Mouse (Mus musculus) embryo, embryonic 10.5 days (tissue): ENCODE measurements around the gene Pnmal1.

ENCODE experiments used
- DNase-seq: peaks from one replicate; pipeline ENCODE4 v3.0.0-alpha.2; 2015; ENCODE audit warnings: low spot score

Pnmal1 gene

DNA sequence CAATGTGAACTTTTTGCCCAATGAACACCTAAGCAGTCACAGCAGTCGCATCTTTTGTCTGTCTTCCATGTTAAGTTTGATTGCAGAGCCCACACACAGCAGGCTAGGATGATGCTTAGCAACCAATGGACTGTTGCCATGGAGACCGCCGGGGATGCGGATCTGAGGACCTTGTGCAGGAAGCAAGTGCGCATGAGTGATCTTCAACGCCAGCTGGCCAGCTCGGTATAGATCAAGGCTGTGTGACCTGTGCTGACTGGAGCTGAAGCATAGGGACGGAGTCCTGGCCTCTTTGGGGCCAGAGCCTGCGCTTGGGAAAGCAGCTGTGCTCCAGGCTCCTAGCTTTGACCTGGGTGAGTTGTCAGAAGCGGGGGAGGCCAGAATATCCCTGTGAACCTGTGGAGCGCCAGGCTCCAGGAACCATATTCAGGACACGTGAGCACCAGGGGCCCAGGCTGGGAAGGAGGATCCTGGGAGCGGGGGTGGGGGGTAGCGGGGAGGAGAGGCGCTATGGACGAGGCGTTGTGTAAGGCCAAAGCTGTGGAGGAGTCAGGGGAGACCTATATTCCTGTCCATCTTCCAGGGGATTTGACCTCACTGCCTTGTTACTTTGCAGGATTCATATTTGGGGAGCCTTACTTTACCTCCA is at the start of gene Pnmal1:
TSS of gene Pnmal1 (plus strand) at position 141 of the 649 bp plus-strand sequence.
- peak; percentile 95 for DNase-seq

DNA sequence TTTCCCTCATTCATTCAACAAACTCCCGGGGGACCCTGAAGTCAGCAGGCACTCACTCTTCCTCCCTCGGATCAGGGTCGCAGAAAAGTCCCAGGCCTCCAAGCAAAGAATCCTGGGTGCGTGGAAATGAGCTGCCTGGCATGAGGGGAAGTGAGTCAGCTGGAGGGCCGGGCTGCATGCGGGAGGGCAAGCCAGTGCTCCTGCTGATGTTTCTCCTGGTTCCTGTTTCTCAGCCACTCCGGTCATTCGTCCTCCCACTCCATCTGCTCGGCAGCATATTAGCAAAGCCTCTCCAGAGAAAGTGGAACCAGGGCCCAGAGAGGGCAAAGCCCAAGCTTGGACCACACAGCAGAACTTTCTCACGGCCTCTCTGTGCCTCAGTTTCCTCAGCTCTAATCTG is 49.6 kb upstream of the Pnmal1 start:
- DNase-seq = no peak

DNA sequence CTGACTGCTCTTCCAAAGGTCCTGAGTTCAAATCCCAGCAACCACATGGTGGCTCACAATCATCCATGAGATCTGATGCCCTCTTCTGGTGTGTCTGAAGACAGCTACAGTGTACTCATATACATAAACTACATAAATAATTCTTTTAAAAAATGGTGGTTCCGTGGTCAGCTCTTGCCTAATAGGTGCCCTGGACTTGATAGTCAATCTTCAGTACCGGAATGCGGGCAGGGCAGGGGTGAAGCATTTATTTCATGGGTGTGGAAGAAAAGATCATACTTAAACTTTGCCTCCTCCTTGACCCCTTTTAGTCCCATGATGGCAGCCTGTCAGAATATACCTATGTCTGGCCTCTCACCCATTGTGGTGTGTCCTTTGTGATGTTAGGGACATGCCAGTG is 47.6 kb upstream of the Pnmal1 start:
- no peak for DNase-seq

DNA sequence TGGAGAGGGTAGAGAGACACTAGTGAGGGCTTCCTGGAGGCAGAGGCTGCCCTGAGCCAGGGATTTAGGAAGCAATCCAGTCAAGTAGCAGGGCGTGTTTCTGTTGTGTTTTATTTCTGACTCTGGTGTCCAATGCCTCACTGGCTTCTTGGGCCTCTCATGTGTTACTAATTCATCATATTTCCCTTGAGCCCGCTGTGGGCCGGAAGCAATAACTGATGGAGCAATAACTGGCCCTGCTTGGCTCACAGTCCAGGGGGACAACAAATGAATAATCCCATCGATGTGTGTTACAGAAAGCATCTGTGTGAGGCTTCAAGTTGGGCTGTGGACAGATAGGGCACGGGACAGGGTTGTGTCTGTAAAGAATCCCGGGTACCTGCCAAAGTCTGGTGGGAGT is 47.1 kb upstream of the Pnmal1 start:
- DNase-seq = no peak

DNA sequence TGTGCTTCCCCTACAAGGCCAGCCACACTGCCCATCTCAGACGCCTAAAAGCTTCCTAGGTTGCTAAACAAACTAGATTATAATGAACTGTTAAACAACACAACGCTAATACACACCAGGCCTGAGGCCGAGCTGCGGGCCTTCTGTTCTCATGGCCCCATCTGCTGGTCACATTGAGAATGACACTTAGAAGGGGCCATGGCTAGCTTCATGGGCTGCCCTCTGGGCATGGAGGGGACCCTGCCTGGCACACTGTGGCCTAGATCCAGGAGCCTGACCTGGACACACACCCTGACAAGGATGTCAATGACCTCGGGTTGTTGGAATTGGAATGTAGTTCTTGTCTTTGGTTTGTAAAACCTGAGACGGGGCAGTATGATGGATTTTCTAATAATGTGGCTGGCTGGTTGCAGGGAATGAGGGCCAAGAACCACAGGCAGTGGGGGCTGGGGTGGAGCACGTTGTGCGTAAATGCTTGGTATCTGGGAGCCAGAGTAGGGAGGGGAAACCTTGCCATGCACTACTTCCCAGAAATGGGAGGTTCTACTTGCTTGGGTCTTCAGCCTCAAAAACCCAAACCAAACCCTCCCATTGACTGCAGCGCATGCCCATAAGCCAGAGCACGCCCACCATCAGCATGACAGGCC is 45.5 kb upstream of the Pnmal1 start:
- DNase-seq = peak; percentile 88

DNA sequence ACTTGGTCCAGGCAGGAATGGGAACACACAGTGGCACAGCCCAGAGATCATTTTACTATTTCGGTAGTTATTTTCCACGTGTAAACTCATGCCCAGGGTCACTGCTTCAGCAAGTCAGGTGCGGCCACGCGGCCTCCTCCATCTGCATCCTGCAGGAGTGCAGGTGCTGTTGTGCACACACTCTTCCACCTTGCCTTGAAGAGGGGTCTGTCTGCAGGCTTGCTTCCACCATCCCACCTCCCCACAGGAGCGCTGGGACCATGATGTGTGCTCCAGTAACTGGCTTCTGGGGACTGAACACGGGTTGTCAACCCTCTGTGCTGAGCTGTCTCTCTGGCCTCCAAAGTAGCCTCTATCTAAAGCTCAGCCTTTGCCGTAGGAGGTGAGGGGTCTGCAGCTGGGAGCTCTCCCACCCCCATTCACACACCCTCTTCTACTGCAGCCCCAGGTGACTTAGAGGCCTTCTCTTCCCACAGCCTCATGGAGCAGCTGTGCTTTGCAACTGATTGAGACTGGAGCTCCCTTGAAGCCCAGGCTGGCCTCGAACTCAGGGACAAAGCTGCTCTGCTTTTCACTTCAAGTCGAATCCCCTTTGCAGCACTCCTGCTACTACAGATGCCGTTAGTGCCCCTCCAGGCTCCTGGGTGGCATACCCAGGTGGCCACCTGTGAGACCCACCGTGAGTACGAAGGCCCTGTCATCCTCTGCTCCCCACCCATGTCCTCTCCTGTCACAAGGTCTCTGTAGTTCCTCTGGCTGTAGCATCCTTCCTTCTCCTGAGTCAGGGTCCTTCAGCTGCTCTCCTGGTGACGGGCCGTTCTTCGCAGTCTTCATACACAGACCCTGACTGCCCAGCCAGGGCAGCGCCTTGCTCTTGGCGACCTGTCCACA is 44.8 kb upstream of the Pnmal1 start:
- no peak for DNase-seq

DNA sequence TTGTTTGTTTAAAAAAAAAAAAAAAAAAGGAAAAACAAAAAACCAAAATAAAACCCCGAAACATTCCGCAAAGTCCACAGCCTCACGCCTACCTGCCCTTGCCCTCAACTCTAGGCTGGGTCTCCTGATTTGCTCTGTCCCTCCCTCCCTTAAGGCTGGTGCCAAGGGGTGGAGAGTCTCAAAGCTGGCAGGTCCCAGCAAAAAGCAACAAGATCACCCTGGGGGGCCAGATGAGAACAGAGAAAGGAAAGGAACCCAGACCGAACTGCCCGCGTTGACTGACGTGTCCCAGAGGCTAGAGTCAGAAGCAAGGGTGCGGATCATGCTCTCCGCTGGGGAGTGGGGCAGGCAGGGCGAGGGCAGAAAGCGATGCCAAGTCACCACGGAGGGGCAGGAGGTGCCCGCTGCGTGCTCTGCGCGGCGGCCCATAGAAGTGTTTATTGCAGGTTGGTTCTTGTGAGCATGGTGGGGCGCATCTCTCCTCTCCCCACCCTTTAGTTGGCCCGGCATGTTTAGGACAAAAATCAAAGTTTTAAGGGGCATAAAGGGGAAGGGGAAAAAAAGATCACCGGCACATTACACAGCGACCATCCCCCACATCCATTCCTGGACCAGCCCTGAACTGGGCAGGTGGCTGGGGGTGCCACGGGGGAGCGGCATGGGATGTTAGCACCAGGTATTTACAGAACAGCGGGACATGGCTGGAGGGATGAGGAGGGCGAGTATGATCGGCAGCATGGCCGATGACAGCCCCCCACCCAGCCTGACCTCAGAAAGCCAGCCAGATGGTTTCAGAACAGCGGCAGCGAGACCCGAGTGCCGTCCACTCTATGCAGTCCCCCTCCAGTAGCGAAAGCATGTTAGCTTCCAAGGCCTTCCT is 43.8 kb upstream of the Pnmal1 start:
- no peak for DNase-seq

DNA sequence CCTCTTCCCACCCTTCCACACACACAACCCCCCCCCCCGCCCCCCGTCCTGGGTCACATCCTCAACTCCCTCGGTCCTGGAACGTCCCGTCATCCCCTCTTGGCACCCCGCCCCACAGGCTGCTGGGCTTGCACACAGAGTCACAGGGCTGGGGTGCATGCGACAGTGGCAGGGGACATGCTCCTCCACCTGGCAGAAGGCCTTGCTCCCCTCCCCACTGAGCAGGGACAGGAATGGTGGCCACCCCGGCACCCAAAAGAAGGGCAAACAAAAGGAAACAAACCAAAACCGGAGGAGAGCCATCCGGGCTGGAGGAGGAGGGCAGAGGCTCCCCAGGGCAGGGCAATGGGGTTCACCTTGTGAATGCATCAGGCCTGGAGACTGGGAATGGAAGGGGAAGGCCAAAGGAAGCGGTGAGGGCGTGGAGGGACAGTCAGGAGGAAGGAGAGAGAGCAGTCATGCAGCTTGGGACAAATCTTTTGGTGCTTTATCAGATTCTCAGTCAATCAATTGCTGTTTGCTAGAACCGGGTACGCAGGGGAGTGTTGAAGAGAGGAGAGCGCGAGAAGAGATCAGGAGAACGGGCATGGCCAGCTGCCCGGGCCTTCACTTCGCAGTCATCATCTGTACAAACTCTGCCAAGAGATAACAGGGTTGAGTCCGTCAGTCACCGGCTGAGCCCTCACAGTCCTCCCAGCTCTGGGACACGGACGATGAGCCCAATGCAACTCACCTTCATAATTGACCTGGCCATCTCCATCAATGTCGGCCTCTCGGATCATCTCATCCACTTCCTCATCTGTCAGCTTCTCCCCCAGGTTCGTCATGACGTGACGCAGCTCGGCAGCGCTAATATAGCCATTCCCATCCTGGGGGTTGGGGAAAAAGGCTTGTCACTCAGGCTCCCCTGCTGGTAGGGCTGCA is 42.9 kb upstream of the Pnmal1 start:
- no peak for DNase-seq

DNA sequence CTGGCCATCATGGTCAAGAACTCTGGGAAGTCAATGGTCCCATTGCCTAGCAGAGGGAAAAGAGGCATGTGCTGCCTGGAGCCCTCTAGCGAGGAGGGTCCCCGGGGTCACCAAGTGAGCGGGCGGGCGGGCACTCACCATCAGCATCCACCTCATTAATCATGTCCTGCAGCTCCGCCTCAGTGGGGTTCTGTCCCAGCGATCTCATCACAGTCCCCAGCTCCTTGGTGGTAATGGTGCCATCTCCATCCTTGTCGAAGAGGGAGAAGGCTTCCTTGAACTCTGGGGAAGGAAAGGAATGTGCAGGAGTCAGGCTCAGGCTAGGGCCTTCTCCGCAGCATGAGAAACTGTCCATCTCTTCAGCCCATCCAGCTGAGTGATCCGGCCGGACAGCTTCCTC is 42.0 kb upstream of the Pnmal1 start:
- no peak for DNase-seq

DNA sequence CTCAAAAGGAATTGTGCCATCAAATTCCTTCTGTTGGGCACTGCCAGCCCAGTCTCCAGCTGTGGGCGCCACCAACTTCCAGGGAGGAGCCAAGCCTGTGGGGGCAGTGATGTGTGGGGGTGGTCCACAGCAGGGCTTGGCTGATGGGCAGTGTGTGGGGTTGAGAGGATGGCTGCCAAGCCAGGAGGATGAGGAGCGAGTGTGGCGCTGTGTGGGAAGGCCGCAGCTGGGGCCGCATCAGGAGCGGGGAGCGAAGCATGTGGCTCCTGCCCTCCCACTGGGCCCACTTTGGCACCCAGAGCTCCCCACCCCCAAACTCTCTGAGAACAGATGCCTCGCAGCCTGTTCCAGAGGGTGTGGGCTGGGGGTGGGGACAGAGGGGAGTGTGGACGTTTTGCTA is 41.5 kb upstream of the Pnmal1 start:
- DNase-seq = no peak

DNA sequence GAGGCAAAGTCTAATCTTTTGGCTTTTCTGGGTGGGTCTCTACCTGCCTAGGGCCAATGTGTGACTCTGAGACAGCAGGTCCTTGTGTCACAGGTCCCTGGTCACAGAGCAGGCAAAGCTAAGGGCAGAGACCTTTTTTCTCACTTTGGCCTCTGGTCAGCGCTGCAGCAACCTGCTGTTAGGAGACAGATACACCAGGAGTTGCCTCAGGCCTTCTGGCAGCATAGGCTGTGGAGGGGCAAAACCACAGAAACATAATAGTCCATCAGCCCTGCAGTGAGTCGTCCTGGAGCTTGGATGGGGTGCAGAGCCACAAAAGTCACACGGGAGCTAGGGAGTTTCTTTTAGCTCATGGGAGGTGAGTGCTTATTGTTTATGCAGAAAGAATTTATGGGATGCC is 40.8 kb upstream of the Pnmal1 start:
- no peak for DNase-seq

DNA sequence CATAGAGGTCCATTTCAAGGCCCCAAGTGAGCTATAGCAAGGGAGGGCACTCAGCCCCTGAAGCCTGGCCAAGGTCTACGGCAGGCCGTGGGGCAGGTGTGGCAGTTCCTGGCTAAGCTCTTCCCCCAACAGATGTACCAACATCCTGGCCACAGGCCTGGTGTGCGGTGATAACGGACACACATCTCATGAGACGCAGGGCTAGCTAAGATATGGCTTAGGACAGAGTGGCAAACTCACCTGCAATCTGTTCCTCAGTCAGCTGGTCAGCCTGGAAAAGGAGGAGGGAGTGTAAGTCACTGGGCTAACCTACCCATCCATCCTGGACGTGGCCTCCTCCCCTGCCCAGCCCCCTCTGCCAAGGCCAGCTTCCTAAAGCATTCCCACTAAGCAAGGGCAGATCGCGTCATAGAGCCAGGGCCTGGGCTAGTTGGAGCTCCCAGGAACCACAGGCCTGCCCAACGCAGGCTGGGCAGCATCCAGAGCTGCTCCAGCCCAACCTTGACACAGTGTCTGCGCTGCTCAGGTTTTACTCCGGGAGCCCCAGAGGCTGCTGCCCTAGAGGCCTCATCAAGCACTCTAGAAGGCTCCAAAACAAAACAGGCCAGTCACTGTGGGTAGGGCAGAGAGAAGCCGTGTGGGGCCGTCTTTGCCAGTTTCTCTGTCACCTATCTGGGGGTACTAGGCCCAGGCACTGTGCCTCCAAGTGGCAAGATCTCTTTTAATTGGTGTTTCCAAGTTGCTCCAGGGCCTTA is 39.9 kb upstream of the Pnmal1 start:
- DNase-seq = no peak

DNA sequence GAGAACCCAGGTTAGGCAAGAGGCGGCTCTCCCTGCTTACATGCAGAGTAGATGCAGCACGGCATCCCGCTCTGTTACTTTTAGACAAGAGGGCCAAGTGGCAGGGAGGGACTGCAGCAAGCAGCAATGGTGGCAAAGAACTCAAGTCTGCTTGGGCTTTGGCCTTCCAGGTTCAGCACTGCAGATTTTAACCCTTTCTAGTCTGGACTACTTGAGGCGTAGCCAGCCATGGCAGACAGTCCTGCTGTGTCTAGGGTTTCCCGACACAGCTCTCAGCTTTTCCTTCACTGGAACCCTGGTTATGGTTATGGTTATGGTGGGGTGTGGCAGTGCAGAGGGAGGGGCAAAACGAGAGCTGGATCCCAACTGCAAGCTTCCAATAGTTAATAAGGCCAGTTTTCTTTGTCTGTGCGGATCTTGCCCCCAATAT is 39.3 kb upstream of the Pnmal1 start:
- DNase-seq = no peak

DNA sequence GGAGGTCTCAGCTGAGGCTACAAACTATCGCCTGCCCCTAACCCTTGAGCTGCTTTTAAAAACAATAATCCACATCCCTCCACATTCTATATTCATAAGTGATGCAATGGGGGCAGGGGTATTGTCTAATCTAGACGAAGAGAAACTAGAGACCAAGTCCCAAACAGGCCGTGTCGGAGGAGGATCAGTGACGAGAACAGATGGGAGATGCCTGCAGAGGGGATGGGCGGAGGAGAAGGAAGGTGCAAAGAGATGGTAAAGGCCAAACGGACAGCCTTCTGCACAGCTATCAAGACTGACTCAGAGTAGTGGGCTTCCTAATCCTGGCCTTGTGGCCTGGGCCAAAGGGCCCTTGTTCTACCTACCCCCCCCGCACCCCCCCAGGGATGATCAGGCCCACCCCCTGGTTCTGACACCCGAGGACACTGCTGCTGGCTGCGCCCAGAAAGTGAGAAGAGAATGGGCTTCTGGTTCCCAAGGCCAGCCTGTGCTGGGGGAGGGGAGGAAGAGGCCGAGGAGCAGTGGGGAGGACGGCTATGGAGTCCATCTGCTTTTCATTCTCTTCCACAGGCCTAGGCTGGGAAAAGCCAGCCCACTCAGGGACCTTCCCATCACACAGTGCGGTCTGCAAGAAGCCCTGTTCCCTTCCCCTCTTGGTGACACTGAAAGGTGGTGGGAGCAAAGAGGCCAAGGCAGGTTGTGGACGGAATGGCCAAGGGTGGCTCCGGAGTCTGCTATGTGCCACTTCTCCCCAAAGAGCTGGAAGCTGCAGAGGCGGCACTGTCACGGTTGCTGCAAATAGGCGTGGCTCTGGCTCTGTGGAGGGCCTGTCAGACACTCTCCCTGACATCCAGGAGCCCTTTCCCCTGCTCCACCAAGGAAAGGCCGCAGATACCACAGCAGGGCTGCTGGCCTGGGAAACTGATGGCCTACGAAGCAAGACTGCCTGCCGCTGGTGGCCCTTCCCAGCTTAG is 38.4 kb upstream of the Pnmal1 start:
- peak; percentile 60 for DNase-seq

DNA sequence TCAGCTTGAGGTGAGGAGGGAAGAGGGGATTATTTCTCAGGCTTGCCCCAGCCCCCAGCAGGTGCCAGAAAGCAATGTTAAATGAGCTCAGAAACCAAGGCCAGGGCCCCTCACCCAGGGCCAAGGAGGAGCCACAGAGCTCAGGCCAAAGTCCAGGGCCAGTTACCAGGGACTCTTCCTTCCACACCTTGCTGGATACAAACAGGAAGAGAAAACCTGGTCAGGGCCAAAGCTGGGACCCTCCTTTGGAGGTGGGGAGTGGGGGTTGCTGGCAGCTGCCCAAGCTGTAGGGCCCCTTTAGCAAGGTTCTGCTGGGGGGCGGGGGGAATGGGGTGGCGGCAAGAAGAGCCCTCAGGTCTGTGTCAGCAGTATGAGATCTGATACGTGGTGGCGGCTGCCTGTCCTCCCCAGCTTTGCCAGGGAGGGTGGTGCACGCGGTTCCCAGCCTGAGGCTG is 37.6 kb upstream of the Pnmal1 start:
- no peak for DNase-seq

DNA sequence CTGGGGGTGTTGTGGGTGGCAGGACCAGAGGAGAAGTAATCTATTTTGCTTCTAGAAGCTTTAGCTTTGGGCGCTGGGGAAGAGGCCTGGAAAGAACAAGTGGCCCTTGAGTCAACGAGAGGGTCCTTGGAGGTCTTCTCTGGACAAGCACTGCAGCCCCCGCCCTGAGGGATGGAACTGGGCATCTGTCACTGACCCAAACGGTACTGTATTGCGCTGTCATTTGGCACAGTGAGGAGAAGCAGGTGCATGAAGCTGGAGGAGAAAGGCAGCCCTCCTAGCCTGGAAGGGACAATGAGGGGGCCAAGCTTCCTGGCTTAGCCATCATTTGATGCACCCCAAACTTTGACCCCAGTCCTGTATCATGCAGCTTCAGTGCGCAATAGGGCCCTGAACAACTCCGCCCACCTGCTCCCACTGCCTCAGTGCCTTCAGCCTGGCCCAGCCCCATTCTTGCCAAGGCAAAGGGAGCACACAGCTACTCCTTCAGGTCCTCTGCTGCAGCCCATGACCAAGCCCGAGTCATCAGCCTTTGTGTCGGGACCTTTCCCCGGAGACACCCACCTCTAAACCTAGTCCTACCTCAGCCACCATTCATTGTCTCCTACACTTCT is 37.0 kb upstream of the Pnmal1 start:
- DNase-seq = no peak

DNA sequence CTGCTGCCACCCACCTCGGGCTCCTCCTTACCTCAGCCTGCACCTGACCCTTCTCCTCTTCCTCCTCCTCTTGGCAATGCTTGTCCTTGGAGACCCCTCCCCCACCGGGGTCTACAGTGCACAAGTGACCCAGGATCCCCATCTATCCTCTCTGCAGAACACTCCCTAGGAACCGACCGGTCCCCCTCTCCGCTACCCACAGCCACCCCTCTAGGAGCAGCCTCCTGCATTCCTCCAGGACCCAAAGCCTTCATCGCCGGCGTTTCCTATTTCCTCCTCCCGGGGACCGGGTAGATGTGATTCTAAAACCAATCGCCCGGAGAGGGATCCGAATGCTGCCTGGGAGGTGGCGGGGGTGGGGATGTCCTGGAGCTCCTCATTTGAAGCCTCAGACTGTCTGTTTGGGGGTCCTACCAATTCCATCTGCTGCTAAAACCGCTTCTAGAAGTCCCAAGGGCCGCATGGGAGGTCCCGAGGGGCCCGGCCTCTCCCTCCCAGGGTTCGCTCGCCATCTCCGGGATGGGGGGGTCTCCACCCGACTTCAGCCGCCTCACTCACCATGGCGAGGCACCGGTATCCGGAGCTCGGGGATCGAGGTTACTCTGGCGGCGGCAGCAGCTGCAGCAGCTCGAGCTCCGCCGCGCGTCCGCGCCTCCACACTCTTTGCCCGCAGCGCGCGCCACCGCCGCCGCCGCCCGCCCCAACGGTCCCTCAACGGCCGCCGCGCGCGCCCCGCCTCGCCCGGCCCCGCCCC is 36.0 kb upstream of the Pnmal1 start:
- DNase-seq = peak; percentile 51
